Mouse (Mus musculus): ENCODE measurements at regions not wholly inside any gene's neighbourhood (a gene's known extent, or its start where the extent isn't known, plus 50 kb on each side); places are given as distances from the start of the nearest gene placed in this dataset.

DNA sequence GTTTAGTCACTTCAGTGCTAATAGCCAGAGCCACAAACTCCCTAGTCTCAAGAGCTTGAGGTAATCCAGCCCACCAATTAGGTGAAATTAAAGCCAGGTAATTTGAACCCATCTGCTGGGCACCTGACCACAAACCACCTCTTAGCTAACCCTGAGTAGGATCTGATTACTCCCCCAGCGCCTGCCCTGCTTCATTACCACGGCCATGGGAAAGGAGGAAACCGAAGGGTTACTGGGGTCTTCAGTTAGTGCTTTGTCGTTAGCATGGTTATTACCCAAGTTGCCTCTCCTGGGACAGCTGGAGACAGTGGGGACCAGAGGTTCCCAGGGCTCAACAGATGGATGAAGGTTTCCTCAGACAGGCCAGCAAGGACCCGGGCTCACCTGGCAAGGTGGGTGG is 337.3 kb upstream of the 3110018I06Rik start:
- no peak for DNase-seq
- no peak for TF ChIP-seq CTCF (IDR thresholded peaks at IDR 0.05; ENCODE audit: low read depth)
- TF ChIP-seq EP300 (IDR thresholded peaks at IDR 0.05; ENCODE audit: low read depth), result no peak
- Histone ChIP-seq H3K27ac (ENCODE audit: low read depth) (no peak overlapping the region), H3K4me2 (ENCODE audit: low read depth, low read length) (no peak overlapping the region), H3K4me3 (ENCODE audit: low read depth, low read length) (no peak overlapping the region), H3K9ac (replicated peaks) (no peak overlapping the region), H3K9me3 (ENCODE audit: low read length) (no peaks in the 10 kb centered on the region), H3K36me3 (replicated peaks; ENCODE audit: insufficient read depth, low read length) (no peaks in the 10 kb centered on the region), H3K27me3 (ENCODE audit: insufficient read depth, low read length) (no peaks in the 10 kb centered on the region), H3K4me1 (ENCODE audit: insufficient read depth) (no peaks in the 10 kb centered on the region)
- 48% methylated on average over 5 of the region's 5 CpGs for WGBS (ENCODE audit: insufficient replicate concordance)
- no peak for ATAC-seq

- 78% methylated on average over 2 of the region's 2 CpGs for WGBS (ENCODE audit: insufficient replicate concordance)
These were observed 333.8 kb upstream of the 3110018I06Rik start for GRCm38 (mm10) chr12:107154668-107155067.

GRCm38 (mm10) chr12:107156791-107157428 is 331.5 kb upstream of the 3110018I06Rik start:
- no peak overlapping the region for H3K4me3 ChIP-seq (ENCODE audit: low read depth, low read length)
- H3K36me3 ChIP-seq (replicated peaks; ENCODE audit: insufficient read depth, low read length), result no peaks in the 10 kb centered on the region
- H3K9me3 ChIP-seq (ENCODE audit: low read length), result no peaks in the 10 kb centered on the region
- DNase-seq, result no peak
- no peak overlapping the region for H3K9ac ChIP-seq (replicated peaks)
- H3K27ac ChIP-seq (ENCODE audit: low read depth), result no peak overlapping the region
- no peaks in the 10 kb centered on the region for H3K27me3 ChIP-seq (ENCODE audit: insufficient read depth, low read length)
- H3K4me1 ChIP-seq (ENCODE audit: insufficient read depth), result no peaks in the 10 kb centered on the region
- TF ChIP-seq EP300 (IDR thresholded peaks at IDR 0.05; ENCODE audit: low read depth) (no peak), CTCF (IDR thresholded peaks at IDR 0.05; ENCODE audit: low read depth) (no peak)
- WGBS (ENCODE audit: insufficient replicate concordance), result 61% methylated on average over 8 of the region's 8 CpGs
- ATAC-seq, result no peak
- no peak overlapping the region for H3K4me2 ChIP-seq (ENCODE audit: low read depth, low read length)

More at GRCm38 (mm10) chr12:107154668-107155067, 333.8 kb upstream of the 3110018I06Rik start:
- Histone ChIP-seq H3K27me3 (ENCODE audit: insufficient read depth, low read length) (no peaks in the 10 kb centered on the region), H3K4me1 (ENCODE audit: insufficient read depth) (no peaks in the 10 kb centered on the region), H3K27ac (ENCODE audit: low read depth) (no peak overlapping the region), H3K4me2 (ENCODE audit: low read depth, low read length) (no peak overlapping the region), H3K9ac (replicated peaks) (no peak overlapping the region), H3K9me3 (ENCODE audit: low read length) (no peaks in the 10 kb centered on the region), H3K4me3 (ENCODE audit: low read depth, low read length) (no peak overlapping the region), H3K36me3 (replicated peaks; ENCODE audit: insufficient read depth, low read length) (no peaks in the 10 kb centered on the region)
- no peak for DNase-seq
- TF ChIP-seq EP300 (IDR thresholded peaks at IDR 0.05; ENCODE audit: low read depth) (no peak), CTCF (IDR thresholded peaks at IDR 0.05; ENCODE audit: low read depth) (no peak)
- no peak for ATAC-seq

- 53% methylated on average over 5 of the region's 5 CpGs for WGBS (ENCODE audit: insufficient replicate concordance)
- no peak overlapping the region for H3K9ac ChIP-seq (replicated peaks)
- ATAC-seq (no peak), DNase-seq (no peak)
- TF ChIP-seq EP300 (IDR thresholded peaks at IDR 0.05; ENCODE audit: low read depth) (no peak), CTCF (IDR thresholded peaks at IDR 0.05; ENCODE audit: low read depth) (no peak)
- no peak overlapping the region for H3K27ac ChIP-seq (ENCODE audit: low read depth)
- H3K9me3 ChIP-seq (ENCODE audit: low read length), result no peaks in the 10 kb centered on the region
- no peaks in the 10 kb centered on the region for H3K27me3 ChIP-seq (ENCODE audit: insufficient read depth, low read length)
- no peak overlapping the region for H3K4me3 ChIP-seq (ENCODE audit: low read depth, low read length)
- no peaks in the 10 kb centered on the region for H3K4me1 ChIP-seq (ENCODE audit: insufficient read depth)
- H3K36me3 ChIP-seq (replicated peaks; ENCODE audit: insufficient read depth, low read length), result no peaks in the 10 kb centered on the region
- no peak overlapping the region for H3K4me2 ChIP-seq (ENCODE audit: low read depth, low read length)
These were observed 329.3 kb upstream of the 3110018I06Rik start for GRCm38 (mm10) chr12:107159126-107159525.

GRCm38 (mm10) chr12:107160137-107160536 is 328.3 kb upstream of the 3110018I06Rik start:
- no peaks in the 10 kb centered on the region for H3K4me1 ChIP-seq (ENCODE audit: insufficient read depth)
- H3K27me3 ChIP-seq (ENCODE audit: insufficient read depth, low read length), result no peaks in the 10 kb centered on the region
- no peak overlapping the region for H3K4me3 ChIP-seq (ENCODE audit: low read depth, low read length)
- no peak for TF ChIP-seq EP300 (IDR thresholded peaks at IDR 0.05; ENCODE audit: low read depth)
- no peak for TF ChIP-seq CTCF (IDR thresholded peaks at IDR 0.05; ENCODE audit: low read depth)
- ATAC-seq (no peak), DNase-seq (no peak)
- H3K36me3 ChIP-seq (replicated peaks; ENCODE audit: insufficient read depth, low read length), result no peaks in the 10 kb centered on the region
- no peaks in the 10 kb centered on the region for H3K9me3 ChIP-seq (ENCODE audit: low read length)
- no peak overlapping the region for H3K9ac ChIP-seq (replicated peaks)
- 5% methylated on average over 7 of the region's 7 CpGs for WGBS (ENCODE audit: insufficient replicate concordance)
- H3K4me2 ChIP-seq (ENCODE audit: low read depth, low read length), result no peak overlapping the region
- H3K27ac ChIP-seq (ENCODE audit: low read depth), result no peak overlapping the region

GRCm38 (mm10) chr12:107160628-107161027 is 327.8 kb upstream of the 3110018I06Rik start:
- Histone ChIP-seq H3K4me3 (ENCODE audit: low read depth, low read length) (no peak overlapping the region), H3K27ac (ENCODE audit: low read depth) (no peak overlapping the region), H3K27me3 (ENCODE audit: insufficient read depth, low read length) (no peaks in the 10 kb centered on the region), H3K9ac (replicated peaks) (no peak overlapping the region), H3K4me1 (ENCODE audit: insufficient read depth) (no peaks in the 10 kb centered on the region), H3K4me2 (ENCODE audit: low read depth, low read length) (no peak overlapping the region), H3K9me3 (ENCODE audit: low read length) (no peaks in the 10 kb centered on the region), H3K36me3 (replicated peaks; ENCODE audit: insufficient read depth, low read length) (no peaks in the 10 kb centered on the region)
- WGBS (ENCODE audit: insufficient replicate concordance), result 31% methylated on average over 6 of the region's 6 CpGs
- ATAC-seq, result no peak
- no peak for DNase-seq
- TF ChIP-seq EP300 (IDR thresholded peaks at IDR 0.05; ENCODE audit: low read depth) (no peak), CTCF (IDR thresholded peaks at IDR 0.05; ENCODE audit: low read depth) (no peak)

All from liver, postnatal 0 days (tissue).